Mouse (Mus musculus) heart, adult 2 months (tissue): Measurements from ENCODE around the gene Hagh.

Experiments
- CTCF ChIP-seq: fragments of 200-600 bp; IDR thresholded peaks from 2 replicates; pipeline ENCODE4 v1.8.1; 2022; ENCODE audit warnings: antibody characterized with exemption, mild to moderate bottlenecking, moderate library complexity
- EP300 ChIP-seq: fragments of 200-500 bp; IDR thresholded peaks from 2 replicates; pipeline ENCODE4 v1.6.1; 2011; ENCODE audit warnings: low read depth, low read length, control low read depth; ENCODE audit not compliant: insufficient read depth
- POLR2A ChIP-seq: fragments of 200-500 bp; IDR thresholded peaks from 2 replicates; pipeline ENCODE4 v1.6.1; 2011; ENCODE audit warnings: mild to moderate bottlenecking, low read depth, low read length, control low read depth; ENCODE audit not compliant: insufficient read depth

DNA sequence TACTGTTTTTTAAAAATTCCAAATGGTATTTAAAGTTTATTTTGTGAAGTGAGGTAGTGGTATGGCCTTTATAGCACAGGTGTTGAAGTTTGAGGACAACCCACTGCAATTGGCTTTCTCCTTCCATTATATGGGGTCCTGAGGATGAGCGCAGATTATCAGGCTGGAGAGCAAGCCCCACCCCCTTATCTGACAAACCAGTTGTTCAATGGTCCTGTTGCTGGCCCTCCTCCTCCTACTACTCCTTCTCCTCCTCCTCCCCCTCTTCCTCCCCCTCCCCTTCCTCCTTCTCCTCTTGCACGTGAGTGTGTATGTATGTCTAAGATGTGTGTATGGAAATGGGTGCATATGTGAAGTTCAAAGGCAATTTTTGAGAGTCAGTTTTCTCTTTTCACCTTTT is 27.7 kb upstream of the Hagh start:
- TF ChIP-seq CTCF = no peak
- TF ChIP-seq POLR2A = no peak
- TF ChIP-seq EP300 = no peak
